Mouse (Mus musculus) forelimb bud, embryonic 11.5 days (tissue): ENCODE results near the gene Phyhipl.

Source experiments
- DNase-seq: peaks from one replicate; pipeline ENCODE4 v3.0.0-alpha.2; 2012; ENCODE audit warnings: low read depth, low spot score

Phyhipl gene

DNA sequence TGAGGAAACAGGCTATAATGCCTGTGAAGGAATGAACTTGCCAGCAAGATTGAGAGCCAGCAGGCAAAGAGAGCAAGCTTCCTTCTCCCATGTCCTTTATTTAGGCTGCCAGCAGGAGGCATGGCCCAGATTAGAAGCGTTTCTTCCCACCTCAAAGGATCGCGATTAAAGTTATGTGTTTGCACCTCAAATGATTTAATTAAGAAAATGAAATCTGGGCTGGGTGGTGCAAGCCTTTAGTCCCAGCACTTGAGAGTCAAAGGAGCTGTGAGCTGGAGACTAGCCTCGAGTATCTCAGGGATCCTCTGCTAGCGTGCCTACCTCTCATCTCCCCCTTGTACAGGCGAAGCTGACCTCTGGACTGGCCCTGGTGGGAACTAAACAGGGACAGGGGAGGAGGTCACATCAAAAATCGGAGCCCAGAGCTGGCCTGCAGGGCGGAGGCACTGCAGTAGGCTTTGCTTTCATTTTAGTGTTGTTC is 122.4 kb downstream of the Phyhipl start:
- DNase-seq: no peak

DNA sequence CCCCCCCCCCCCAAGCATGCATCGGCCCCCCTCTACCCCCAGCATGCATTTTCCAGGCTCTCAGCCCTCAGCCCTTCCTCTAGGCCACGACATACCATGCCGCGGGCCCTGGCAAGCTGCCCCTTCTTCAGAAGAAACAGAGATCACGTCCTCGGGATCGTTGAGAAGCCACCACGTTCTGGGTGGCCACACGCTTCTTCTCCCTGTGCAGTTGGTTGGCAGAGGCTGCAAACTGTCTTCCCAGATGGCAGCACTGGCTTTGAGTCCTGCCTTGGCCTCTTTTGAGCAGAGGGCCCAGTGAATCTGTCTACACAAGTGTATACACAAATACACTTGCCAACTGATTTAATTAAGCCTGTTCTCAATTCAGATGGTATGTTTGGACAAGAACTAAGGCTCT is 123.5 kb downstream of the Phyhipl start:
- DNase-seq: no peak

DNA sequence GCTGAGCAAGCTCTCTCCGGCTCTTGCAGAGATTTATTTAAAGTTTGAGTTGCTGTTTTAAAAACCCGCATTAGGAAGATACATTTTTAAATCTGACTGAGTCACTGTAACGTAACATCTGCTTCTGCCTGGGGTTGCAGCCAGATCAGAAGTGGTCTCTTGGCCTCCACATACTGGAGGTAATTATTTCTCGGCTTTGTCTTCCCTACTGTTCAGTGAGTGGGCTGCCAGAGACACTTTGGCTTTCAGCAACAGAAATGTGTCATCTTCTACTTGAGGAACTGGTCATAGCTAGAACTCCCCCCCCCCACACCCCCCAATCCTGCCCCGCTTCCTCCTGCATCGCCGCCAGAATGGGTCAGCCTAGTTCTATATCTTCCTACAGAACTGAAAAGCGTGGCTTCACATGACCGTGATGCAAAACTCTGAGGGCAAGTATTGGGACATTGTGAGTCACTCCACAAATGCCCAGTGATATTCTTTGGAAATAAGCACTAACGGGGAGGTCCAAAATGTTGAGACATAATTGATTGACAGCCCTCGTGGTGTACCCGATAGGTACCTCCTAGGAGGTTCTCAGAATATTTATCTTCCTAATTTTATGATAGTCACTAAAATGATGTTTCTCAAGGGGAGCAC is 125.5 kb downstream of the Phyhipl start:
- no peak for DNase-seq

DNA sequence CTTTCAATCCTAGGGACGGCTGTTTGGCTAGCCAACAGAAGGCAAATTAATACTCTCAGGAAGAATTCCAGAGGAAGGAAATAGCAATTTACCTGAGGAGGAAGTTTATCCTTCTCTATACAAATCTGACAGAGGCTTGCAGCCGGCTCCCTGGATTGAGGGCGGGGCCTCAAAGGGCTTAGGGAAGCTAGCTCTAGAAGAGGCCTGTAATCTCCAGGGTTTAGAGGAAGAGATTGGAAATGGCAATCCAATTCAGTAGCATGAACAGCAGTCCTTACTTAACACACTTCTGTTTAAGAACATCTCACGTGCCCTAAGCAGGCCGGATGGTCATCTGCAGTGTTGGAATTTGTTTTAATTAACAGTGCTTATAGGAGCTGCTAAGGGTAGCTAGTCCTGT is 134.4 kb downstream of the Phyhipl start:
- DNase-seq: peak; percentile 9

DNA sequence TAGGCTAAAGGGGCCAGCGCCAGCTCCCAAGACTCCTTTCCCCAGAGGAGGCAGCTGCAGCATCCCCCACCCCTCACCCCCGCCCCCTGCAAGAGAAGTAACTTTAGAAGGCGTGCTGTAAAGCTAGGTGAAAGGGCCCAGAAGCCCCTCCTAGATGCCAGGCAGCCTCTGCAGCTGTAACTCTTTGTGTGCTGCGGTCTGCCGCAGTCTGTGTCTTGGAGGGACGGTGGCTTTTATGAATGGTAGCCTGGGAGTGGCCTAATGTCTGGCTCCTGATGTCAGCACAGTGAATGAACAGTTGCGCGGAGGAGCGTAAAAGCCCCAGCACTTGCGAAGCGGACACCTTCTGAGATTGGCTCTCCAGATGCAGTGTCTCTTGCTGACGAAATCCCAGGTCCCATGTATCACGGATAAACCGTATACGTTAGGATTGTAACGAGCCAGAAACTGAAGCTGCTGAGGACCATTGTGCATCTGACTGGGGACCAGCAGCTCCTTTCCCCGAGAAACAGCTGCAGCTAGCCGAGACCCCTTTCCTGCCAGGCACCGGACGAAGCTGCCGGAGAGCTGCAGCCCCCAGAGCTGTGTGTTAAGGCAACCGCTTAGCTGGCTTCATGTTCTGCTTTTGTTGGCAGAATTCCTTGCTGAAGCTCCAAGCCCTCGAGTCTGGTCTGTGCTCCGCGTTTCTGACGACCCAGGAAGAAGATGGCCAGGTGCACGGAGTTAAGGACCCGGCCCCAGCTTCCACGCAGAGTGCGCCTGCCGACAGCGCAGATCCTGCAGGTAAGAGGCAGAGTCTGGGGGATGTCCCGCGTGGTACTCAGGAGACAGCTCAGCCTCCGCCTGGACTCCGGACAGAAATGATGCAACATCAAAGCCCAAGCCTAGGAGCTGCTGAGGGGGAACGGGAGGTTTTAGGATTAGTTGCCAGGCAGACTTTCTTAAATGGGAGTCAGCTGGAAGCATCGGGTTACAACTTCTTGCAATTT is 135.3 kb downstream of the Phyhipl start:
- peak; percentile 79 for DNase-seq

DNA sequence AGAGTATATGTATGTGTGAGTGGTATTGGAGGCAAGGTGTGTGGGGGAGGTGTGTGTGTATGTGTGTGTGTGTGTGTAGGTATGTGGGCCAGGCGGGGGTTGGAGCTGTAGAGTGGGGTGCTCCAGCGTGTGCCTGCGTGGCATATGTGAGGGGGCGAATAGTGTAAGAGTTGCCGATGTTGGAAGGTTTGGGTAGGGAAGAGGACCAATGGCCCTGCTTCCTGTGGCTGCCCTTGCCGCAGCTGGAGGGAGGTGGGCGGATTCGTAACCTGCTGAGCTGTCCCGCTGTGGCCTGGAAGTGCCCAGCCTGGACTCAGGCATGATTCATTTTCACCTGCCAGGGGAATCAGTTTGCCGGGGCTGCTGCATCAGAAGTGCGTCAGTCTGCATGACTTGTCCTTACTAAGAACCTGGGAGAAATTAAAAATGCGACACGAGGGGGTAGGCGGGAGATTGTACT is 136.1 kb downstream of the Phyhipl start:
- DNase-seq: peak; percentile 1

DNA sequence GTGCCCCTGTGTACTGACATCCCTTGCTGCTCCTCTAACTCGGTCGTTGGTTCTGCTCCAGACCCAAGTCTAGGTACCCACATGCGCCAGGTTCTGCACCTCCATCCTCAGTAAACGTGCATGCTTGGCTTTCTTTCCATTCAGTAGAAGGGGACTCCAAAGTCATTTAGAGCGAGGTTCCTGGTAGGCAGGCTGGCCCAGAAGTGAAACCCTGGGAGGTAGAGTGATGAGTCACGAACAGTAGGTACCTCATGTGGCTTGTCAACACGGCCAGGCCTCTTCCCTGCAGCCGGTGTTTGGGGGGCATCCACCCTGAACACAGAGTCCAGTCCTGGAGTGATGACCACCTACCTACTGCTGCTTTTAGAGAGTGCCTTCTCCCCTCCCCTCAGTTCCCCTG is 139.1 kb downstream of the Phyhipl start:
- DNase-seq: no peak

DNA sequence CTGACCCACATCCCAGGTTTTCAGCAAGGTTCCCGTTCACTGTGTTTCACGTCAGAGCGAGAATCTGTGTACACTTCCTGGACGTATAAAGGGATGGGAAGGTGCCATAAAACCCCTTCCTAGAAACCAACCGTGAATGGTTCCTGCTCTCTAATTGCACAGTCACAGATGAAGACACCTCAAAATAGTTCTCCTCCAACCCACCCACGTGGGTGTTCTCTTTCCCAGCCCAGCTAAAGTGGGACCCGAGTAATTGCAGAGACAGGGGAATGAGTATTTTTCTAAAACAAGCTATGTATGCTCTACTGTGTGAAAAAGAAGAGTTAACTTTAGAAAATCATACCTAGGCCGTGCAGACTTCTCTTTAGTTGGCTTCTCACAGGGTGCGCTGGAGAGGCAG is 140.9 kb downstream of the Phyhipl start:
- no peak for DNase-seq

DNA sequence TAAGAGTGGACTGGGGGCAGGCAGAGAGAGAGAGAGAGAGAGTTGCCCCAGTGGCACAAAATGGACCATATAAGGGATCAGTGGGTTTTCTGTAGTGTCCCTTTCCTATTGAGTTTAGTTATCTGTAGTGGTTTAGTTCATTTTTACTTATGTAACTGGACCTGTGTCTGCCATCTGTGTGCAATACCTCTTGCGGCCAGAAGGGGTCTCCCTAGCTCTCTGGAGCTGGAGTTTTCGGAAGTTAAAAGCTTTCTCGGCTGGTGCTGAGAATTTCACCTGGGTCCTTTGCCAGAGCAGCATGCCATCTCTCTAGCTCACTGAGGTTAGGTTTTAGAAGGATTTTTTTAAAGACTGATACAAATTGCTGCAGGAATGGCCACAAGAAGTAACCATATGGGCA is 147.9 kb downstream of the Phyhipl start:
- no peak for DNase-seq
